Mouse (Mus musculus) lung, adult 2 months (tissue): ENCODE measurements around the gene Acot12. TPM values are rescaled to one million over a fixed set of nuclear protein-coding genes. Genes with fewer than 3 reads are reported as not detected.

Experiments
- DNase-seq: peaks from one replicate; pipeline ENCODE4 v3.0.0; 2022
- H3K4me1 ChIP-seq: fragments of 200-500 bp; 2 replicates; pipeline ENCODE4 v1.6.1; 2011; ENCODE audit warnings: low read length; ENCODE audit not compliant: control insufficient read depth, insufficient read depth
- H3K4me3 ChIP-seq: fragments of 200-500 bp; replicated peaks from 2 replicates; pipeline ENCODE3; 2011; ENCODE audit warnings: low read depth, mild to moderate bottlenecking, control low read depth, low read length; ENCODE audit errors: extremely low read depth
- CTCF ChIP-seq: fragments of 200-500 bp; IDR thresholded peaks from 2 replicates; pipeline ENCODE4 v1.5.1; 2011; ENCODE audit warnings: mild to moderate bottlenecking, low read length, control low read depth; ENCODE audit not compliant: insufficient read depth
- POLR2A ChIP-seq: fragments of 200-500 bp; IDR thresholded peaks from 2 replicates; pipeline ENCODE4 v1.6.1; 2011; ENCODE audit warnings: low read depth, mild to moderate bottlenecking, control low read depth, low read length, borderline replicate concordance; ENCODE audit errors: extremely low read depth
- WGBS: fragments of 180-500 bp; shearing (Covaris S2); methylation state at CpG from one replicate; pipeline ENCODE4 v1.1.7; 2018; 5-methylcytosine and 5-hydroxymethylcytosine counted together
- polyA plus RNA-seq: library from polyadenylated mRNA; depleted of rRNA; stranded (reverse); fragments of >200 nt; gene quantifications from 2 replicates; pipeline ENCODE4 v1.2.3, GENCODE M21; 2012

The Acot12 gene
- polyA plus RNA-seq, 1 experiment, result not detected

DNA sequence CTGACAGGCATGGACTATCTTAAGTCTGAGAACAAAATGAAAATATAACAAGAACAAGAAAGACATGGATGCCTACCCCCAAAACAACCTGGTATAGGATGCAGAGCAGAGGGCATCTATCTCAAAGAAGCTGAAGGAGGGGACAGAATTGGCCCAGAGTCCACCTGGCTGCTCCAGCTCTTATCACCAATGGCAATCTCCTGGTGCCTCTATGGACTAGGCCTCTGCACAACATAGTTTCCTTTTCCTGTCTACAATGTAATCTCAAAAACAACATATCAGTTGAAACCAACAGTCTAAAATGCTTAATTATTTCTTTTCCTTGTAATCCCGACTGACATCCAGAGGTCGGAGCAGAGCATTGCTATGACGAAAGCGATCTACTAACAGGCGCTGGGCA is 36.8 kb downstream of the Acot12 start:
- TF ChIP-seq POLR2A (no peak), CTCF (no peak)
- no peak overlapping the region for H3K4me3 ChIP-seq
- WGBS, result 92% methylated on average over 5 of the region's 5 CpGs
- no peaks in the 10 kb centered on the region for H3K4me1 ChIP-seq
- DNase-seq, result no peak

DNA sequence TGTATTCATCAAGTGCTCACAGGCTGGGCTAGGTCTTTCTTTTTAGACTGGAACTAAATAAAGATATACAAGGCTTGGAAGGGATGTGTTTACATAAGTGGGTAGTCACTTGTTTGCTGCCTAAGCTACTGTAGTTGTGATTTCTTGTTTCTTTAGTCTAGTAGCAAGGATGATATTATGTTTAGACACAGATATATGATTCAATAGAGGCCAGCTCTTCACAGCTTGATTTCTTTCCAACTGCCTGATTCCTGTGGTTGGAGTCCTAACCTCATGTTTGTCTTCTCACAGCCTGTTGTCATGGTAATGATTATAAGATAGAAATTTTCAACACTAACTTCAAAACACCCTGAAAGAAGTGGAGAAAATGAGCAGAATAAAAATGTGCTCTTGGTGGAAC is 38.6 kb downstream of the Acot12 start:
- TF ChIP-seq CTCF, result no peak
- TF ChIP-seq POLR2A, result no peak
- H3K4me1 ChIP-seq, result no peaks in the 10 kb centered on the region
- no peak overlapping the region for H3K4me3 ChIP-seq
- no peak for DNase-seq

DNA sequence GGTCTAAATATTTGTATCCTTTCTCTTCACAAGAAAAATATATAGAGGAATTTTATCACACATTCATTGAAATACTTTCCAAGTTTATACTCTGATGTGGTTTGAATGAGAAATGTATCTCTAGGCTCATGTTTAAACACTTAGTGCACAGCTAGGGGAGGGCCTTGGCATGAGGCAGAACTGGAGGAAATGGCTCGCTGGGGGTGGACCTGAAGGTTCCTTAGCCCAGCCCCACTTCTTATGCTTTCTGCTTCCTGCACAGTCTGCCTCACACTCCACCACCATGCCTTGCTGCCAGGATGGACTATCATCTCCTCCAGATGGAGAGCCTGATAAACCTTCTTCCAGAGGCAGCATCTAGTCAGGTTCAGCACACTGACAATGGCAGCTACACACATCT is 50.7 kb downstream of the Acot12 start:
- H3K4me1 ChIP-seq, result no peaks in the 10 kb centered on the region
- DNase-seq, result no peak
- 9% methylated on average over 1 of the region's 1 CpGs for WGBS
- TF ChIP-seq POLR2A, result no peak
- no peak for TF ChIP-seq CTCF
- H3K4me3 ChIP-seq, result no peak overlapping the region

DNA sequence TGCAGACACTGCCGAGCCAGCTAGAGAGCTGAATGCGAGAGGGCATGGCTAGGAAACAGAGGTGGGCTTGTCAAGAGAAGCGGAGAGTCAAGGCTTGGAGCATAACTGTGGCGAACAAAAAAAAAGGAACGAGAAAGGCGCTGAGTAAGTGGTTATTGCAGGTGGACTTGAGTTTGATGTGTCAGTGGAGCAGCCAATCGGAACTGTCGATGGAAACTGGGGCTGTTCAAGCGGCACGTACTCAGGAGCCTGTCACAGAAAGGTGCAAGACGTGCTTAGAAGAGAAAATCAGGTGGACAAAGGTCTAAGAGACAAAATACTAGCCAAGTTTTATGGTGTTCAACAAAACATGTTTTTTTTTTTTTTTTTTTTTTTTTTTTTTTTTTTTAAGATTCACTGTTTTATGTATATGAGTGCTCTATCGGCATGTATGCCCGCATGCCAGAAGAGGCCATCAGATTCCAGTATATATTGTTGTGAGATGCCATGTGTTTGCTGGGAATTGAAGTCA is 53.7 kb downstream of the Acot12 start:
- 96% methylated on average over 13 of the region's 13 CpGs for WGBS
- no peak overlapping the region for H3K4me3 ChIP-seq
- no peak for TF ChIP-seq CTCF
- no peak for TF ChIP-seq POLR2A
- no peak for DNase-seq
- H3K4me1 ChIP-seq, result no peaks in the 10 kb centered on the region

DNA sequence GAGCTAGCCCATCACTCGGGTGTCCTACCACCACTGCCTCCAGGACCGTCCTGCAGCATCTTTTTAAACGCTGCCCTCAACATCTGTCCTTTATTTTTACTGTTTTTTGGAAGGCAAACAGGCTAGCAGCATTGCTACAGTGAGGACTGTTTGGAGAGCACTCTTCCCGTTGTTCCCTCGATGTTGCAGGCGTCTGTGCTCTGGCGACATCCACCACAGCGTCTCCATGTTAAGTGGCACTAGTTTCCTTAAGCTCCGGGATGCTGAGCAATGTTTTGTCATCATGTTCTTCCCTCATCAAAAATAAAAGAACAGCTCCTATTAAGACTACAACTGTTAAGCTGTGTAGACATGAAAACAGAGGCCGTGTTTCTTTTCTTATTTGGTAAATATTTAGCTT is 54.3 kb downstream of the Acot12 start:
- TF ChIP-seq CTCF (no peak), POLR2A (no peak)
- H3K4me3 ChIP-seq, result no peak overlapping the region
- 85% methylated on average over 10 of the region's 10 CpGs for WGBS
- H3K4me1 ChIP-seq, result no peaks in the 10 kb centered on the region
- DNase-seq, result no peak

DNA sequence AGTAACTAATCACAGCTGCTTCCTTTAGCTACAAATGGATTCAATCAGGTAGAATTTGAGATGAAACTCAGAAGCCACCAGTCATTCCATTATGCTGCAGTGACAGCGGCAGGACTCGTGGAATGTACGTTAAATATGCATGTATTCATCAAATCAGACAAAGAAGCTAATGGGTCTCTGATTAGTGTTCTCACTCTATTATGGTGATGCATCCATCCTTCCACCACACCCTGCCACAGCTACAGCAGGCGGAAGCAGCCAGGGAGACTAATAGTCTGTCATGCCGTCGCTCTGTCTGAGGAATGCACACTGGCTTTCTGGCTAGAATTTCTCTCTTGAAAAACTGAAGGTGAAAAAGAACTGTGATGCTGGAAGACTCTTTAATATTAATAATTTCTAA is 54.7 kb downstream of the Acot12 start:
- no peak for TF ChIP-seq CTCF
- no peak for TF ChIP-seq POLR2A
- Histone ChIP-seq H3K4me1 (no peaks in the 10 kb centered on the region), H3K4me3 (no peak overlapping the region)
- no peak for DNase-seq
- 83% methylated on average over 6 of the region's 6 CpGs for WGBS

DNA sequence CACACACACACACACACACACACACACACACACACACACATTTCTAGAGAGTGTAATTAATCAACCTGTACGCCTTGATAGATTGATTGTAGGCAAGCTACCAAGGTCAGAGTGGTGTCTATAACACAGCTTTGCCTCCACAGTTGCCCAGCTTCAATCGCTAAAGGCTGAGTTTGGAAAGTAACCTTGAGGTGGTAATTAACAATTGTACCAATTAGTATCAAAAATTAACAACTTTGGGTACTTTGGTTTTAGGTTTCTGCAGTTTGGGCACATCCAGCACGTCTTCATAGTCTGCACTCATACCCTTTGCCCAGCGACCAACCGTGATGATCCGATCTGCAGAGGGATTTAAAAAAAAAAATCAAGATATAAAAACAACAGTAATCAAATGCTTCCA is 55.6 kb downstream of the Acot12 start:
- TF ChIP-seq POLR2A (no peak), CTCF (no peak)
- Histone ChIP-seq H3K4me1 (no peaks in the 10 kb centered on the region), H3K4me3 (no peak overlapping the region)
- no peak for DNase-seq
- 91% methylated on average over 6 of the region's 6 CpGs for WGBS

DNA sequence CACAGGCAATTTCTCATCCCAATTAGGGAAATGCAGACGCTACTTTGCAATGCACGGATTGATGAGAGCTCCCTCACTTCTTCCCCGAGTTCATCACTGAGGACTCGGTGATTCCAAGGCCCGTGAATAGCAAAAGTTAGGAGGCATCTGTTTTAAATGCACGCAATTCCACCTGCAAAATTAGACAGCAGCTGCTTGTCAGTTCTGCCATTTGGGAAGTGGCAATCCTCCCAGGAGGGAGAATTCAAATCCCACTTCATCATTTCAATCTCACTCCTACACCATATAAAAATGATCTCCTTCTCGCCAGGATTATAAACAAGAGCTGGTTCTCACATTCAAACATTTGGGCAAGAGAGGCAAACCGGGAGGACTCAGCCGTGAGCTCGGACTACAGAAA is 56.1 kb downstream of the Acot12 start:
- Histone ChIP-seq H3K4me1 (no peaks in the 10 kb centered on the region), H3K4me3 (no peak overlapping the region)
- 85% methylated on average over 10 of the region's 10 CpGs for WGBS
- TF ChIP-seq CTCF (no peak), POLR2A (no peak)
- no peak for DNase-seq

DNA sequence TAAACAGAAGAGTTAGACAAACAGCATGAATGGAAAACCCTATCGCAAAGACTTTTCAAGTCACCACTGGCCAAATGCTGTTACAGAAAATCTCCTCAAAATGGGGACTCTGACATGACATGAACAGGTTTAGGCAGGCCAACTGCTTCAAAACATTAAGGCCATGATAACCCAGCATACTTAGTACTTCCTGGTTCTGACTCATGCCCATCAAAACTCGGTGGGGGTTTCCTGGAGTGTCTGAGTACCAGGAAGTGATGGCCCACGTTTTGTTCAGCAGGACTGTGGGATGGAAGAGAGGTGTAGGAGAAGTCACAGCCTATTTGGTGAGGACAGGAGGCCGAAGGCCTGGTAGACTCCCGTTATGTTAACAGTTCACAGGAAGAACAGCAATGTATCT is 60.4 kb downstream of the Acot12 start:
- no peak for DNase-seq
- no peak overlapping the region for H3K4me3 ChIP-seq
- 54% methylated on average over 5 of the region's 5 CpGs for WGBS
- H3K4me1 ChIP-seq, result no peaks in the 10 kb centered on the region; the same call in 1 of the 2 replicates
- no peak for TF ChIP-seq CTCF

DNA sequence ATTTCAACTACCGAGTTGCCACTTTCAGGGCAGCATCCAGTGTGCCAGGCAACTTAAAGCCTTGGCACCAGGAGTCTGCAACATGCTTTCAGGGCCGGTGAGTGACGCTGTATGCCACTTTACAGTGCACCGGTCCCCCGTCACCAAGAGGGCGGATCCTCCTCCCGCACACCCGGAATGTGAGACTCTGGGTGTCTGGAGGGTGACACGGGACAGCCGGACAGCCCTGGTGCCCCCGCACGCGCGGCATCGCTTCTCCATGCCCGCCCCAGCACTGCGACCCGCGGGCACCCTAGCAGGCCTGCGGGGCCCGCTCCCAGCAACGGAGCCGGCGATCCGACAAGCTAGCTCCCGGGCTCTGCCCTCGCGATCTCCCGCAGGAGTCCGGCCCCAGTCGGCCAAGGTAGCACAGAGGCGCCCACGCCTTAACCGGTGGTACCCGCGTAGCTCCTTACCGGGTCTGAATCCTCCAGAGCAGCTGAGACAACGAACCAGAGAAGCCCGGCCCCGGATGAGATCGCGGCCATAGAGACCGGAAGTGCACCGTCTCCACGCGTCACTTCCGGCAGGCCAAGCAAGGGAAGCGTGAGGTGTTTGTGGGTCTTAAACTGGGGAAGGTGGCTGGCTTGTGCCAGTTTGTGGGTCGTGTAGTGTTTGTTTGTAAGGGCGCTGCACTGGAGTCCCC is 66.0 kb downstream of the Acot12 start, which contains the start of gene Zcchc9:
Gene Zcchc9, minus strand, starts transcription at position 551 of the 685 bp plus-strand sequence.
- under 1% methylated on average over 49 of the region's 50 CpGs for WGBS

More for the DNA sequence above, 66.0 kb downstream of the Acot12 start, which contains the start of gene Zcchc9:
- Histone ChIP-seq H3K4me1 (peaks cover 4% of the 10 kb centered on the region; the same call in 1 of the 2 replicates), H3K4me3 (peak within 1 kb of the TSS; percentile 97)
- DNase-seq, result peak; percentile 88
- TF ChIP-seq CTCF (0 out of 2 replicates have a peak, but pooled peaks have one; percentile 9), POLR2A (peak; percentile 87; the same call in 1 of the 2 replicates)
